In genomic region chr17:69727325-69727724, GRCm38 (mm10) we compare ENCODE assay signal across 27 mouse cellular contexts.
"Had no signal": no experiment of that assay in that cellular context is flagged by ENCODE, and none has a peak within 500 bp of the region (broad histone marks: within the 10 kb centered on the region; RNA-seq: fewer than 3 reads in every experiment).

No protein-coding gene starts in this region.

- H3K4me3 ChIP-seq: gastrocnemius, adult 2 months; heart, embryonic 10.5 days; heart, embryonic 12.5 days; hindbrain, embryonic 13.5 days; hindbrain, embryonic 15.5 days; kidney, embryonic 15.5 days; left cerebral cortex, adult 2 months; limb, embryonic 10.5 days; limb, embryonic 12.5 days; liver, embryonic 13.5 days; liver, embryonic 15.5 days had no signal

- H3K27ac ChIP-seq: gastrocnemius, adult 2 months; heart, embryonic 10.5 days; hindbrain, embryonic 13.5 days; hindbrain, embryonic 15.5 days; hindbrain, postnatal 0 days; kidney, embryonic 15.5 days; kidney, postnatal 0 days; left cerebral cortex, adult 2 months; limb, embryonic 10.5 days; limb, embryonic 12.5 days; liver, embryonic 13.5 days; liver, embryonic 15.5 days had no signal

- H3K36me3 ChIP-seq: heart, embryonic 10.5 days; heart, embryonic 12.5 days; hindbrain, embryonic 13.5 days; hindbrain, embryonic 15.5 days; kidney, embryonic 15.5 days; limb, embryonic 10.5 days; limb, embryonic 12.5 days; liver, embryonic 13.5 days; liver, embryonic 15.5 days had no signal

- H3K27me3 ChIP-seq: heart, embryonic 12.5 days; hindbrain, embryonic 13.5 days; hindbrain, embryonic 15.5 days; kidney, embryonic 15.5 days; limb, embryonic 12.5 days; liver, embryonic 13.5 days; liver, embryonic 15.5 days had no signal

- DNase-seq: gastrocnemius, adult 2 months; gastrocnemius, postnatal 10 days; gastrocnemius, postnatal 25 days; heart, adult 18-20 months; heart, postnatal 10 days; heart, postnatal 36 days; kidney, adult 11 months; kidney, adult 2 months; kidney, adult 9 months; kidney, postnatal 14 days; kidney, postnatal 36 days; layer of hippocampus, adult 9-11 months; liver; liver, embryonic 13.5 days had no signal

- H3K4me2 ChIP-seq: heart, embryonic 12.5 days; hindbrain, embryonic 13.5 days; hindbrain, embryonic 15.5 days; kidney, embryonic 15.5 days; limb, embryonic 12.5 days; liver, embryonic 11.5 days; liver, embryonic 13.5 days; liver, embryonic 15.5 days had no signal

- H3K9ac ChIP-seq: heart, embryonic 12.5 days; hindbrain, embryonic 13.5 days; hindbrain, embryonic 15.5 days; kidney, embryonic 15.5 days; limb, embryonic 12.5 days; liver, embryonic 13.5 days; liver, embryonic 15.5 days had no signal

- H3K9me3 ChIP-seq: heart, embryonic 10.5 days; heart, embryonic 12.5 days; hindbrain, embryonic 13.5 days; hindbrain, embryonic 15.5 days; kidney, embryonic 15.5 days; limb, embryonic 10.5 days; limb, embryonic 12.5 days had no signal

- H3K4me1 ChIP-seq: heart, embryonic 10.5 days; heart, embryonic 12.5 days; hindbrain, embryonic 13.5 days; hindbrain, embryonic 15.5 days; kidney, embryonic 15.5 days; limb, embryonic 10.5 days; liver, embryonic 13.5 days; liver, embryonic 15.5 days had no signal

- ATAC-seq: hindbrain, postnatal 0 days; intestine, embryonic 16.5 days had no signal
